Mouse (Mus musculus) spleen, adult 2 months (tissue): Measurements from ENCODE around the gene Slc6a2.

Source experiments
- CTCF ChIP-seq: fragments of 200-500 bp; IDR thresholded peaks from 2 replicates; pipeline ENCODE4 v1.5.1; 2011; ENCODE audit warnings: mild to moderate bottlenecking, inconsistent platforms; ENCODE audit not compliant: insufficient read depth, insufficient read length, insufficient replicate concordance; ENCODE audit errors: extremely low read depth
- POLR2A ChIP-seq: fragments of 200-500 bp; IDR thresholded peaks from 2 replicates; pipeline ENCODE4 v1.6.1; 2011; ENCODE audit warnings: low read depth, low read length, inconsistent platforms

- TF ChIP-seq CTCF: no peak
- no peak for TF ChIP-seq POLR2A
These were observed 30.9 kb upstream of the Slc6a2 start for GRCm38 (mm10) chr8:92928986-92929385.
